Mouse (Mus musculus) heart, embryonic 10.5 days (tissue): ENCODE data around the gene Rhog. TPM values are rescaled to one million over a fixed set of nuclear protein-coding genes. Genes with fewer than 3 reads are reported as not detected.
"Not testable (repeated sequence)": the region's sequence is repeated elsewhere in the genome, so short reads cannot be mapped to it uniquely, and the experiment has no call there.

Experiments
- DNase-seq: peaks from one replicate; pipeline ENCODE4 v3.0.0-alpha.2; 2017; ENCODE audit warnings: low spot score
- H3K27ac ChIP-seq: fragments of 300-500 bp; sonication (generic); 2 replicates; pipeline ENCODE4 v1.5.1; 2016; ENCODE audit warnings: mild to moderate bottlenecking
- H3K27me3 ChIP-seq: fragments of 300-500 bp; sonication (generic); 2 replicates; pipeline ENCODE4 v1.6.1; 2016; ENCODE audit warnings: mild to moderate bottlenecking; ENCODE audit not compliant: poor library complexity, insufficient read depth, severe bottlenecking
- H3K36me3 ChIP-seq: fragments of 300-500 bp; sonication (generic); 2 replicates; pipeline ENCODE4 v1.6.1; 2016; ENCODE audit warnings: mild to moderate bottlenecking, moderate library complexity
- H3K4me1 ChIP-seq: fragments of 300-500 bp; sonication (generic); 2 replicates; pipeline ENCODE4 v1.6.1; 2016; ENCODE audit warnings: mild to moderate bottlenecking
- H3K4me3 ChIP-seq: fragments of 300-500 bp; sonication (generic); 2 replicates; pipeline ENCODE4 v1.5.1; 2016; ENCODE audit warnings: mild to moderate bottlenecking, moderate library complexity
- H3K9me3 ChIP-seq: fragments of 300-500 bp; sonication (generic); 2 replicates; pipeline ENCODE4 v1.6.1; 2016; ENCODE audit warnings: mild to moderate bottlenecking, moderate library complexity
- WGBS: fragments of 180-500 bp; shearing (Covaris S2); methylation state at CpG from one replicate; pipeline ENCODE4 v1.1.7; 2016; 5-methylcytosine and 5-hydroxymethylcytosine counted together
- polyA plus RNA-seq: library from polyadenylated mRNA; unstranded; fragments of >200 nt; fragmentation: Nextera tagmentation; extraction: Ambion mirVana; gene quantifications from 2 replicates; pipeline ENCODE4 v1.2.1, GENCODE M21; 2016

Rhog gene
- polyA plus RNA-seq, 1 experiment from 2014 or later = 48.9 TPM

DNA sequence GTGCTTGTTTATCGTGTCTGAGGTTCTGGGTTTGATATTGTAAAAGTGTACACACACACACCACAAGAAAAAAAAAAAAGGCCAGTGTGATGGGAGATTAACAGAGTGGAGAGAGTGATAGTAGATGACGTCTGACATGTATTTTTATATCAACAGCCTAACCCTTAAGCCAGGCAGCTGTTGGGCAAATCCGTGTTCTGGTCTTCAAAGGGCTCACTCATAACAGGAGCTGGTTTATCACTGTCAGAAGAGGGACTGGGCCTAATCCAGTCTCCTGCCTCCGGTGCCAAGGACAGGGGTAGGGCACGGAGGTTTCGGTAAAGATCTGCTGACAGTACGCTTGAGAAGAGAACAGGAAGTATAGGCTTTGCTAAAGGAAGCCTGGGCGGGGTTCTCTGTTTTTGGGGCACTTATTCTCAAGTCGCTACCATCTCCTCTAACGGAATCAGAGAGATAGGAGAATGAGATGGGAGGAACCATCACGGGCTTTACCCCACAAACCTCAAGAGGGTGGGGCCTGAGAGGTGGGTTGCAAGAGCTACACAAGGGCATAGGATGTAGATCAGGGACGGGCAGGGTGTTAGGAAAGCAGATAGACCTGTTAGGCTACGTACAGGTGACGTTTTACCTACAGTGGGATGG lies 10.7 kb upstream of the Rhog start:
- no peak for DNase-seq
- Histone ChIP-seq H3K27ac (no peak overlapping the region), H3K36me3 (no peaks in the 10 kb centered on the region), H3K27me3 (peaks cover 33% of the 10 kb centered on the region), H3K9me3 (no peaks in the 10 kb centered on the region), H3K4me1 (peaks cover 8% of the 10 kb centered on the region), H3K4me3 (peak overlapping the region; percentile 94)
- WGBS = 37% methylated on average over 14 of the region's 14 CpGs

DNA sequence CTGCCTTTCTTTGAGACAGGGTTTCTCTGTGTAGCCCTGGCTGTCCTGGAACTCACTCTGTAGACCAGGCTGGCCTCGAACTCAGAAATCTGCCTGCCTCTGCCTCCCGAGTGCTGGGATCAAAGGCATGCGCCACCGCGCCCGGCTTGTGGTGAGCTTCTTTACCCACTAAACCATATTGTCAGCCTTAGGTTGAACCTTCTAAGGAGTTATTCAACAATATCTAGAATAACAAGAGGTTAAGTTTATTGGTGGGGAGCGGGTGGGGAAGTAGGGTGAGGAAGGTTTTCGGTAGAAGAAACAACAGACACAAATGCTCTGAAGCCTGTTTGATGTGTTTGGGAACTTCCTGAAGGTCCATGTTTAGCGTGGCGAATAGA lies 10.2 kb upstream of the Rhog start:
- H3K36me3 ChIP-seq, H3K27ac ChIP-seq, DNase-seq, H3K9me3 ChIP-seq, H3K4me3 ChIP-seq, H3K4me1 ChIP-seq: not testable (repeated sequence)
- peaks cover 33% of the 10 kb centered on the region for H3K27me3 ChIP-seq
- 88% methylated on average over 10 of the region's 10 CpGs for WGBS

DNA sequence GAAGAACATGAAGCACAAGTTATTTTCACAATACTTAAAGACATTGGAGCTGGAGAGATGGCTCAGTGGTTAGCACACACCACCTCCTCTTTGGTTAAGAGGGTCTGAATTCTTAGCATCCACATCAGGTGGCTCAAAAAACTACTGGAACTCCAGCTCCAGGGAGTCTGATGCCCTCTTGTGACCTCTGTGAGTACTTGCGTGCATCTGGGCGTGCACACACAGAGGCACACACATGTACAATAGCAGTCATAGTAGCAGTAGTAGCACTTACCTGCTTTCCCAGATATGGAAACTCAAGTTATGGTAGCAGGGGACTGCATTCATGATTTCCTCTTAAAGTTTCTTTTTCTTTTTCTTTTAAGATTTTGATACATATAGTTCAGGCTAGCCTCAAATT lies 7.2 kb upstream of the Rhog start:
- no peaks in the 10 kb centered on the region for H3K9me3 ChIP-seq
- no peaks in the 10 kb centered on the region for H3K36me3 ChIP-seq
- 0 out of 2 replicates have a peak, but pooled peaks cover 2% of the 10 kb centered on the region for H3K4me1 ChIP-seq
- no peak overlapping the region for H3K27ac ChIP-seq
- no peak overlapping the region for H3K4me3 ChIP-seq
- WGBS = 89% methylated on average over 2 of the region's 2 CpGs
- no peak for DNase-seq
- peaks cover 16% of the 10 kb centered on the region; the same call in 1 of the 2 replicates for H3K27me3 ChIP-seq

DNA sequence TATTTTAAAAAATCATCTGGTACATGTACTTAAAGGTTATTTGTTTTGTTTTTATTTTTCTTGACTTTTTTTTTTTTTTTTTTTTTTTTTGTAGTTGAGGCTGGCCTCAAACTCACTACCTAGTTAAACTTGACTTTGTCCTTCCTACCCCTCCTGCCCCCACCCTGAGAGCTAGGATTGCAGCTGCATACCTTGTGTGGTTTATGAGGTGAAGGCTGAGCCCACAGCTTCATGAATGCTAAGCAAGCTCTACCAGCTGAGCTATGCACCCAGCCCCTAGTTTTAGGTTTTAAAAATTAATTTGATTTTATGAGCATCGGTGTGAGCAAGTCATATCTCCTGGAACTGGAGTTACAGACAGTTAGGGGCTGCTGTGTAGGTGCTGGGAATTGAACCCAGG lies 4.7 kb upstream of the Rhog start:
- Histone ChIP-seq H3K27ac (no peak overlapping the region), H3K9me3 (no peaks in the 10 kb centered on the region), H3K4me1 (no peaks in the 10 kb centered on the region), H3K4me3 (no peak overlapping the region), H3K27me3 (peaks cover 10% of the 10 kb centered on the region; the same call in 1 of the 2 replicates), H3K36me3 (no peaks in the 10 kb centered on the region)
- WGBS = 86% methylated on average over 1 of the region's 1 CpGs
- no peak for DNase-seq

DNA sequence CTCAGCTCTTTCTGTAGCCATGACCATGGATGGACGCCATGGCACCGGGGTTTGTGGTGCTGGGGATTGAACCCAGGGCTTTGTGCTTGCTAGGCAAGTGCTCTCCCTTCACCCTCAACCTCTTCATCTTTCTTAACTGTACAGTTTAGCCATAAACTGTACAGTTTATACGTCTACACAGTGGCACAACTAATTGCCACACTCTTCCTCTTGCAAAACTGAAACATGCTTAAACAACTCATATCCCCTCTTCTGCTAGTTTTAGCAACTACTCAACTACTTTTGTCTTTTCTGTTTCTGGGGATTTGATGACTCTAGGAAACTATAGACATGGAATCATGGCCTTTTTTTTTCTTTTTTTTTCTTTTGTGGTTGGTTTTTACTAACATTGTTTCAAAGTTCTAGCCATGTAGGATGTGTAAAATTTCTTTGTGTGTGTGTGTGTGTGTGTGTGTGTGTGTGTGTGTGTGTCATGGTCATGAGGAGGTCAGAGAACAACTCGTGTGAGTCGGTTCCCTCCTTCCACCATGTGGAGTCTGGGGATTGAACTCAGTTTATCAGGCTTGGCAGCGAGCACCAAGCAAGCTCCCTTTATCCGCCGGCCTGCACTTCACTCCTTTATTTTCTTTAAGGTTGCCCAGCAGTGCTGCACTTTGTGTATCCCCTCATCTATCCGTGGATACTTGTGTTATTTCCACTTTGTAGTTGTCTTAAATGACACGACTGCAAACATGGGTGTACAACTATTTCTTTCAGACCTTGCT lies 4.0 kb upstream of the Rhog start:
- Histone ChIP-seq H3K9me3 (no peaks in the 10 kb centered on the region), H3K4me1 (no peaks in the 10 kb centered on the region), H3K36me3 (no peaks in the 10 kb centered on the region), H3K27ac (no peak overlapping the region), H3K27me3 (peaks cover 4% of the 10 kb centered on the region; the same call in 1 of the 2 replicates), H3K4me3 (no peak overlapping the region)
- 73% methylated on average over 10 of the region's 10 CpGs for WGBS
- DNase-seq = no peak

DNA sequence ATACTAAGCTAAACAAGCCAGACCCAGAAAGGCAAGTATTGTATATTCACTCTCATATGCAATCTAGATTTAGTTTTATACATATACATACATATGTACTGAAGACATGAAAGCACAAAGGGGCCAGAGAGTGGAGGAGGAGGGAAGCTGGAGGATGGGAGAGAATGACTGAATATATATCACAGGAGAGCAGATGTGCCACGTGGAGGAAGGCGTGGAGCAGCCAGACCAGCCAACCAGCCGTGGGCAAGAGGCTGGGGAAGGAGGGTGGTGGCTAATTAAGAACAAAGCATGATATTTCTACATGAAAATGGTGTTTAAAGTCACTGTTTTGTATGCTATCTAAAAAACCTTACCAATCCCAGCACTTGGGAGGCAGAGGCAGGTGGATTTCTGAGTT lies 2.9 kb upstream of the Rhog start:
- H3K27me3 ChIP-seq = no peaks in the 10 kb centered on the region
- no peak for DNase-seq
- H3K4me3 ChIP-seq = no peak overlapping the region
- H3K4me1 ChIP-seq = no peaks in the 10 kb centered on the region
- H3K9me3 ChIP-seq = no peaks in the 10 kb centered on the region
- no peak overlapping the region for H3K27ac ChIP-seq
- H3K36me3 ChIP-seq = no peaks in the 10 kb centered on the region
- 77% methylated on average over 3 of the region's 3 CpGs for WGBS

DNA sequence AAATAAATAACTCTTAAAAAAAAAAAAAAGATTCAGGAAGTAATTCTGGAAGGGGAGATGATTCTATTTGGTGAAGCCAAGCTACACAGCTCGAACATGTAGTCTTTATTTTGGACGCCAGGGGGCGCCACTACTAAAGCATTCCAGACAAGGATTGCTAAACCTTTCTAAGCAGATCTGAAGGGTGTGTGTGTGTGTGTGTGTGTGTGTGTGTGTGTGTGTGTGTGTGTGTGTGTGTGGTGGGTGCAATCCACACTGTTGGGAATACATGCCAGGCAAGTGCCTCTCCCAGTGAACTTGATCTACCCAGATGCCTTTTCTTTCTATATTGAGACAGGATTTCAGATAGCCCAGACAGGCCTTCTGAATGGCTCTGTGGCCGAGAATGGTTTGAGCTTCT lies 2.3 kb upstream of the Rhog start:
- Histone ChIP-seq H3K4me1 (no peaks in the 10 kb centered on the region), H3K27me3 (no peaks in the 10 kb centered on the region), H3K27ac (no peak overlapping the region), H3K4me3 (no peak overlapping the region), H3K36me3 (no peaks in the 10 kb centered on the region), H3K9me3 (no peaks in the 10 kb centered on the region)
- WGBS = 20% methylated on average over 4 of the region's 4 CpGs
- DNase-seq = no peak

DNA sequence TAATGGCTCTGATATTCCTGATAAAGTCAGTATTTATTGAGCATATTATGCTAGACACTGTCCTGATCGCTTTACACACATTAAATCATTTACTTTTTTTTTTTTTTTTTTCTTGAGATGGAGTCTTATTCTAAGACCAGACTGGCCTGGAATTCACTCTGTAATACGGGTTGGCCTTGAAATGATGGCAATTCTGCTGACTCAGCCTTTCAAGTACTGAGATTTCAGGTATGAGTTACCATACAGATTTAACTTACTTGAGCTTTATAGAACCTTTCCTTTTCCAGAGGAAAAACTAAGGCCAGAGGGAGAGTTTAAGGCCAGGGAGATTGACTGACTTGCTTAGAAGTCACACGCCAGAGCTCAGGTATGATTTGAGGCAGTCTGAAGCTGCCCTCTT lies 782 bp upstream of the Rhog start:
- Histone ChIP-seq H3K27me3 (no peaks in the 10 kb centered on the region), H3K36me3 (no peaks in the 10 kb centered on the region), H3K9me3 (no peaks in the 10 kb centered on the region), H3K4me3 (no peak overlapping the region), H3K27ac (no peak overlapping the region), H3K4me1 (no peaks in the 10 kb centered on the region)
- 78% methylated on average over 3 of the region's 3 CpGs for WGBS
- DNase-seq = no peak

DNA sequence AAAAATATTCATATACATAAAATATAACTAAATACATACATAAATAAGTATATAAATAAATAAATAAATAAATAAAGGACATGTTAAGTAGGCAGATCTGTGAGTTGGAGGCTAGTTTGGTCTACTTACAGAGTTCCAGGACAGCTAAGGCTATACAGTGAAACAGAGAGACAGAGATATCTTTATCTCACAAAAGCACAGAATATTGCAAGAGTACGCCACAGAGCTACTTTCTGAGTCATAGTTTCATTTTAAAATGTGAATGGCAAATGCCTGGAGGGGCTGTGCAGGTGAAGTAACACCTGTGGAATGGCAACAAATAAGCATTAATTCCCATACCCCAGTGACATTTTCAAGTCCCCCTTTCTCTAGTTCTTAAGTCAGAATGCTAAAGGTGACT lies 2.2 kb downstream of the Rhog start:
- no peak for DNase-seq
- no peaks in the 10 kb centered on the region for H3K9me3 ChIP-seq
- no peak overlapping the region for H3K27ac ChIP-seq
- WGBS = 77% methylated on average over 1 of the region's 1 CpGs
- H3K27me3 ChIP-seq = no peaks in the 10 kb centered on the region
- H3K36me3 ChIP-seq = no peaks in the 10 kb centered on the region
- peaks cover 13% of the 10 kb centered on the region for H3K4me1 ChIP-seq
- no peak overlapping the region for H3K4me3 ChIP-seq

DNA sequence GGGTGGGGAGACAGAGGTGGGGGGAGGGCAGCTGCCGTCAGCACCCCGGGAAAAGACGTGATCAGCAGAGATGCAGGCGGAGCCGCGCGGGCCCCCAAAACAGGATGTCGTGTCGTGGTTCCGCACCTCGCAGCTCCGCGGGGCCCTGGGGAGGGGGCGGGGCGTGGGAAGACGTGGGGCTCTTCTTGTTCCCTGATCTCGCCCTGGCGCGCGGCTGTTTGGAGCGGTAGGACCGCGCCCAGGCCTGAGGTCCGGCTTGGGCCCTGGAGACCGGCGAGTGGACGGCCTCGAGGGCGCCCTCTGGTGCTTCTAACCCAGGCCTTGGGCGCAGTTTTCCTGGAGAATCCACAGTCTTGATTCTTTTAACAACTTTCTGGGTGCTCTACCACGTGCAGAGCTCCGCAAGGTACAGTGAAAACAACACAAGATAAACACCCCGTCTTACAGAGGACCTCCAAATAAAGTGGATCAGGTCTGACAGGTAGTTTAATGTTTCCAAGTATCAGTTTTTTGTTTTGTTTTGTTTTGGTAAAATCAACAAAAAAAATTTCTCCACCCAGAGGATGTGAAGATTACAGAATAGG lies 5.1 kb downstream of the Rhog start:
- DNase-seq = peak; percentile 95
- Histone ChIP-seq H3K4me1 (peaks cover 42% of the 10 kb centered on the region), H3K9me3 (no peaks in the 10 kb centered on the region), H3K27ac (peak overlapping the region; percentile 98), H3K27me3 (no peaks in the 10 kb centered on the region), H3K36me3 (no peaks in the 10 kb centered on the region), H3K4me3 (peak overlapping the region; percentile 91)
- whole genome bisulfite sequencing = under 1% methylated on average over 30 of the region's 33 CpGs

DNA sequence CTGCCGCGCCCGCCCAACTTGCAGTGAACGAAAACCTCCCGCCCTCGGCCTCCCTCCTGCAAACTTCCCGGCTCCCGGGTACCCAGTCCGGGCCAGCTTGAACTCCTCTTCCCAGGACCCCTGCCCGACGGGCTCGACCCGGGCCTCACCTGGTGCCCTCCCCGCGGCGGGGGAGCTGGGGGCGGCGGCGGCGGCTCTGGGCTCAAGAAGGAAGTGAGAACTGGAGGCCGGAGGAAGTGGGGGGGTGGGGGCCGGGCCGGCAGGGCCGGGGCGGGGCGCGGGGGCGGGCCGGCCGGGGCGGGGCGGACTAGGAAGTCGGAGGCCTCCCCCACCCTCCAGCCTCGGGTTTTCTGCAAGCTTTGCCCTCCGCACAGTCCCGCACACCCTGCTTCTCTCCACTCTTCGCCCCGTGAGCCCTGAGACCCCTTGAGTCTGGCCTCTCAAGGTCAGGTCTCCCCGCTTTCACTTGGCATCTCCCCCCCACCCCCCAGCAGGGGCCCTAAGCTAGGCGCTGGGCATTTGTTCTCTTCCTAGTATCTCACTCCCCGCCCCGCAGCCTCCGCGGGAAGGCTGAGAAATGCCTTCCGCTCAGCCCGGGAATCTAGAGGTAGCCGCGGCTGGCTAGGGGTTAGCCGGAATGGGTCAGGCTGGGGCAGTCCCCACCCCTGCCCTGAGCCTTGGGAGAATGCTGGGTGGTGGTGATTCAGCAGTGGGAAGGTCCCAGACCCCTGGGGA lies 5.8 kb downstream of the Rhog start:
- H3K27ac ChIP-seq = peak overlapping the region; percentile 98
- DNase-seq = peak; percentile 93
- peak overlapping the region; percentile 91 for H3K4me3 ChIP-seq
- H3K4me1 ChIP-seq = peaks cover 48% of the 10 kb centered on the region
- no peaks in the 10 kb centered on the region for H3K27me3 ChIP-seq
- no peaks in the 10 kb centered on the region for H3K36me3 ChIP-seq
- H3K9me3 ChIP-seq = no peaks in the 10 kb centered on the region
- WGBS = 1% methylated on average over 40 of the region's 49 CpGs

DNA sequence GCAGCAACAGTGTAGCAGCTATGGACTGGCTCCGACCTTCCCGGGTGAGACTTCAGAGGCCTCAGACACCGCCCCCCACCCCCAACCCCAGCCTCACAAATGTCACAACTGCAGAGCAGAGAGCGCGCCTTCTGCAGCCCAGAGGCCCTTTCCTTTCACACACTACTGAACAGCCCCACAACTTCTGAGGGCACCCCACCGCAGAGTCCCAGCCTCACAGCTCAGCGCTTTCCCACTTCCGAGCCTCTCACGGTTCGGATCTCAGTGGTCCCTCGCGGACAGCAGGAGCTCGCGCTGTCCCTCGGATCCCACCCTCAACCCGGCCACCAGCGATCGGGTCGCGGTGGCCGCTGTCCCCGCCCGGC lies 6.3 kb downstream of the Rhog start:
- under 1% methylated on average over 23 of the region's 23 CpGs for WGBS
- no peak for DNase-seq
- peaks cover 54% of the 10 kb centered on the region for H3K4me1 ChIP-seq

More for the DNA sequence above, 6.3 kb downstream of the Rhog start:
- Histone ChIP-seq H3K36me3 (no peaks in the 10 kb centered on the region), H3K4me3 (peak overlapping the region; percentile 91), H3K27ac (peak overlapping the region; percentile 98), H3K27me3 (no peaks in the 10 kb centered on the region), H3K9me3 (no peaks in the 10 kb centered on the region)
